Mouse (Mus musculus) gastrocnemius, postnatal 4 days (tissue): ENCODE data around the gene Gtf2a1l. TPM values are rescaled to one million over a fixed set of nuclear protein-coding genes. Genes with fewer than 3 reads are reported as not detected.

Experiments
- DNase-seq, 2 experiments: peaks; one replicate each; pipeline ENCODE4 v3.0.0; 2021 to 2022; ENCODE audit warnings: low spot score in 2 of 2, mixed read lengths in 2 of 2
- total RNA-seq, 2 experiments: library from RNA; stranded (reverse); gene quantifications; 2 replicates each; pipeline ENCODE4 v1.2.3; 2021

Gtf2a1l gene
- total RNA-seq, 2 experiments from 2014 or later = not detected

DNA sequence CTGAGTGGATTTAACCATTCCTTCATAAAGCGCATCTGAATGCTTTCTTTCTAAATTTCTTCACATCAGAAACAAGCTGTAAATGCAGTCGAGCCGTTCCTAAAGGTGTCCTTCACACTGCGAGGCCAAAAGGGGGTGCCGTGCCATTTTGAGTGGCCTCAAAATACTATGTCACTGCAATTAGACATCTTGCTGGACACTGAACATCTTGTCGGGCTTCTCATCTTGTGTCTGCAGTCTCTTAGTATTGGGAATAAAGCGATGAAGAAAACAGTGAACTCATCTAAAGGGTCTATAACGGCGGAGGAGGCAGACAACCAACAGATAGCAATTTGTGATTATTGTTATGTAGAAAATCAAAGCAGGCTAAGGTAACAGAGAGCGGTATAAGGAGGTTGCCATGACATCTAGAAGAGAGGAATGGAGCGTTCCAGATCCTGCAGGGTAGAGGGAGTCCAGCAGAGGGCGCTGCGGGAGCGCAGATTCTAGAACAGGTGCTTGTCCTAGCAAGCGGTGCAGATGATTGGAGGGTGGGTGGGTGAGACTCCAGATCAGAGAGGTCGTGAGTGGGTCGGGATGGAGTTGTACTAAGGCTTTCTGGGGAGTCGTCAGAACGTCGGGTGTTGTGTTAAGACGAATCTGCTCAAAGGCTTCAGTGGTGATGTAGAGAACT is 15.6 kb upstream of the Gtf2a1l start:
- peak; percentile 50 to 67 for DNase-seq

DNA sequence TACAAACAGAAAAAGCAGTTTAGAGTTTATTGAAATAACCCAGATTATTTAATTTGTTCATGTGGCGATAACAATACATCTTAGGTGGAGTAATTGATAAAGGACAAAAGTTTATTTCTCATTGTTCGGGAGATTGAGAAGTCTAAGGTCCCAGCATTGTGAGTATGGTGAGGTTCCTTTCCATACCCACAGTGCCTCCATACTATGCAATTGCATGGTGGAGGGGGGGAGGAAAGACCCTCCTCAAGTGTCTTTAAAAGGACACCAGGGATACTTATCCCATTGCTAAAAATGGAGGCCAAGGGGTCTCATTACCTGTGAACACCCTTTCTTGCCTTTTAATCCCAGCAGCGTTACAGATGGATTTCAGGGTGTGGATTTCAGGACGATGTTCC is 15.1 kb upstream of the Gtf2a1l start:
- no peak for DNase-seq

- no peak for DNase-seq
These were observed 9.9 kb upstream of the Gtf2a1l start for GRCm38 (mm10) chr17:88658510-88658909.

DNA sequence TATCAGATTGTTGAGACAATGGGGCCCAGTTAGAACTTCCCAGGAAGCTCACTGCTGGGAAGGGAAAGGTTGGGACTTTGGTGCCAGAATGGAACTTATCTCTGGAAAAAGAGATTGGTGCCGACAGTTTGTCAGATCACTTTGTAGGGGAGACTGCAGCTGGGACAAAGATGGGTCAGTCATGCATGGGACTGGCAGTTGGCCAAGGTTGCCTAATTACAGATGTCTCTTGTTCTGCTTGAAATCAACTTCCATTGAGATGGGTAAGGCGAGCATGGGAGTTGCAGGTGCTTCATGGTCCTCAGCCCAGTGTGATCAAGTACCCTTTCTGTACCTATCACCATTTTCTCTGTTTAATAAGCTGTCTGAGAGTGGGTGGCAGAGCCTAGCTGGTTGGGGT is 2.4 kb upstream of the Gtf2a1l start:
- no peak for DNase-seq

- no peak for DNase-seq
These were observed 1.5 kb downstream of the Gtf2a1l start for GRCm38 (mm10) chr17:88669921-88670320.

DNA sequence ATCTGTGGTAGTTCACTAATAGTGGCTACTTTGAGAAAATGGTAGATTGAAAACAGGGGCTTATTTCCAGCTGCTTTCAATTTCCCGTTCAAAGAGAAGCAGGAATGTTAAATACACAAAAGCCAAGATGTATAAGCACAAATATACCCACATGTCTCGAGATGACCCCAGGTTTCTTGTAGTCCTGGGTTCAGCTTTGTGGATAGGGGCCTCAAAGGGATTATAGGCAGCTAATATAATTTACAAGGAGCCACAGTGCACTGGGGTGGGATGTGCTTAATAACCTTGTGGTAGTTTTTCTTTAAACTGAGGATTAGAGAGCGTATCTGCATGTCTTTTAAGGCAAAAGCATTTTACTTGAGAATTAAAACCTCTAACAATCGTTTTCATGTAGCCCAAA is 2.3 kb downstream of the Gtf2a1l start:
- DNase-seq = no peak

DNA sequence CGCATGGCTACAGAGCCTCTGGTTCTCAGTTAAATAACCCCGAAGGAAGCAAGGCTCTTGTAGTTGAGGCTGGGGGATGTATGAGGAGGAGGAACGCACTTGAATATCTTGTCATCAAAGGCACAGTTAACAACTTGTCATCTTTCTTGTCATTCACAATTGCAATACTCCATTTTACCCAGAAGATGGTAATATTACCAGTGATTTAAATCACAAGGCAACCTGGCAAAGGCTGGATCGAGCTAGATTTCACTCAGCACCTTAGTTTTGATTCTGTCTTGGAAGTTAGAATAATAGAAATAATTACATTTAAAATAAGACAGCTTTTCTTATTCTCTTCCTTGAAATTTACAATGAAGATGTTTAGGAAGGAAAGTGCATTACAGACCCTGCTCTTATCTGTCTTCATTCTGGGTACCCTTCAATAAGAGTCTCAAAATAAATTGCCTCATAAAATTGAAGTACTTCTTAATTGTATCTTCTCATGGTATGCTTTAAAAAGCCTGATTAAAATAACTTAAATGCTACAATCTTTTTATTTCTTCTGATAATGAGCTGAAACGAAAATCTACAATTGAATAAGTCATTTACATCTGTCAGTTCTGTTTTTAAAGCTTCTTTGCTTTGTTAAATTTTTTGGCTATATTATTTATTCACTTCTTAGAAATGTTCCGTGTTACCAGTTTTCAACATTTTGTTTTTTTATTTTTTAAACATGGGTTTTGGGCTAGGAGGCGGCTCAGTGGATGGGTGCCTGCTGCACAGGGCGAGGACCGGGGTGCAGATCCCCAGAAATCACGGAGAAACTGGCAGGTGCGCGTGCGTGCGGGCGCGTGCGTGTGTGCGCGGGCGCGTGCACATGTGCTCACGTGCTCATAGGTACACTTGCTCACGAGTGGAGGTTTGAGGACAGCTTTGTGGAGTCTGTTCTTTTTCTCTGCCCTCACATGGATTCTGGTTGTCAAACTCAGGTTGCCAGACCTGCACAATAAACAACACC is 7.2 kb downstream of the Gtf2a1l start:
- no peak for DNase-seq

DNA sequence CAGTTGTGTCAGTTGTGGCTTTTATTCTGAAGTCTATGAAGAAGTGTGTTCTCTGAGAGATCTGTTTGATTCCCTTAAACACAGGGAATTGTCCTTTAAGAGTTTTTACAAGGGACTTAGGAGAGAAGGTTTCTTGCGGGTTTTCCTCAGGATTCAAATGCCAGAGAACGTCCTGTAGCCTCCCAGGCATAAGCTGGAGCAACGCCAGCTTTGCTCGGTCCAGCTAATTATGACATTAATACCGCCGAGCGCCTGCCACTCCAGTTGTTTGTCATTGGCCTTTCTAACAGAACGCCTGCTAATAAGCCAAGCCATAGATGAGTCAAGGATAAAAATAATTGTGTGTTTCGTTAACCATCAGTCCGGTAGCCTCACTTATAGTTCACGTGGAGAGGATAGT is 19.8 kb downstream of the Gtf2a1l start:
- no peak for DNase-seq

- DNase-seq = no peak
These were observed 28.3 kb downstream of the Gtf2a1l start for GRCm38 (mm10) chr17:88696656-88697333.

- DNase-seq = no peak
These were observed 32.4 kb downstream of the Gtf2a1l start for GRCm38 (mm10) chr17:88700901-88701300.

DNA sequence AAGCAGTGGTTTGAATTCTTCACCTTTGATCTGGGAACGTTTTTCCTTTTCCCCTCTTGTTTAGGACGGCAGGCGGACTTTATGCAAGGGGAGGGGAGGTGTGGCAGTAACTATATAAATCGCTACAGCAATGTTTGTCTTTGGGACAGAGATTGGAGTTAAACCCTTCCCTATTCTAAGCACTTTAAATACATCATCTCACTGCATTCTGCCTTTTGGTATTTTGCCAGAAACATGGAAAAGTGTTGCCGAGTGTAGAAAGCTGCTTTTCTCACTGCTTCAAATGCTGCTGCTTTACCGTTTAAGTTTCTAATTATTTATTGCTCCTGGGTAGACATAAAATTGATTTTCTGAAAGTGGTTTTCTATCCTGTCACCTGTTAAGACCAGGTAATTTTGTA is 33.9 kb downstream of the Gtf2a1l start:
- DNase-seq = no peak

- no peak for DNase-seq
These were observed 34.7 kb downstream of the Gtf2a1l start for GRCm38 (mm10) chr17:88703112-88703511.

DNA sequence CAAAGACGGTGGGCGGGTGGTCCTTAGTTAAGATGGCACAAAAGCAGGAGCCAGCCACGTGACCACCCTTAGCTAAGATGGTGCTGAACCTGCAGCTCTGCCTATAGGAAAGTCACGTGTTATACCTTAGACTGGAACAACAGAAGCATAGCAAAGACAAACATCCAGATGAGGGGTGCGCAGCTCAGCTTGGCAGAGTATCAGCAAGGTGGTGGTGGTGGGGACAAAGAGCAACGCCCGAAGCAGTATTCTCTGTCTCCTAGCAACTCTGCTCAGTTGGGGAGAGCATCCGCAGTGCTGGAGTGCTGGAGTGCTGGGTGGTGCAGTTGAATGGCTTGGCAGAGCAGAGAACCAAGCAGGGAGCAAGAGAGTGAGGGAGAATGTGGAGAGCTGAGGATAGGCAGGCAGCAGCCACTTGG is 37.8 kb downstream of the Gtf2a1l start:
- DNase-seq = no peak

- DNase-seq = no peak
These were observed 81.2 kb downstream of the Gtf2a1l start for GRCm38 (mm10) chr17:88749646-88750045.

- peak in 1 of 2 experiments; percentile 16 for DNase-seq
These were observed 84.5 kb downstream of the Gtf2a1l start for GRCm38 (mm10) chr17:88752827-88753471.

GRCm38 (mm10) chr17:88753472-88753857 is 85.0 kb downstream of the Gtf2a1l start:
- DNase-seq = no peak

DNA sequence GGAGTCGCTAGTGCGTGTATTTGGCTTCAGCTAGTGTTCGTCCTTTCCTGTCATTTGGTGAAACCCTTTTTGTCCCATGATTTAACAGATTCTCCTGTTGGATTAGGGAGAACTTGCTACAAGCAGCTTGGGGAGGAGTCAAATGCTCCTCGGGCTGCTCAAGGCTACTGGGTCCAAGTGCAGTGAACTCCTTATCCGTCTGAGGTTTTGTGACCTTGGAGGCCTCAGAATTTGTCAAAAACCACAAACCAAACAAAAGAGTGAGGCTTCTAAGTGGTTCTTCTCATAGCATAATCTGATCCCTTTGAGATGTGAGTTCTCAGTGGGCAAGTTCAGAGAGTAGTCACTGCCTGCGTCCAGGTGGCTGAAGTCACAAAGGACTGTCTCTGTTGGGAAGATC is 87.3 kb downstream of the Gtf2a1l start:
- DNase-seq = no peak

- no peak for DNase-seq
These were observed 89.6 kb downstream of the Gtf2a1l start for GRCm38 (mm10) chr17:88758003-88758437.

DNA sequence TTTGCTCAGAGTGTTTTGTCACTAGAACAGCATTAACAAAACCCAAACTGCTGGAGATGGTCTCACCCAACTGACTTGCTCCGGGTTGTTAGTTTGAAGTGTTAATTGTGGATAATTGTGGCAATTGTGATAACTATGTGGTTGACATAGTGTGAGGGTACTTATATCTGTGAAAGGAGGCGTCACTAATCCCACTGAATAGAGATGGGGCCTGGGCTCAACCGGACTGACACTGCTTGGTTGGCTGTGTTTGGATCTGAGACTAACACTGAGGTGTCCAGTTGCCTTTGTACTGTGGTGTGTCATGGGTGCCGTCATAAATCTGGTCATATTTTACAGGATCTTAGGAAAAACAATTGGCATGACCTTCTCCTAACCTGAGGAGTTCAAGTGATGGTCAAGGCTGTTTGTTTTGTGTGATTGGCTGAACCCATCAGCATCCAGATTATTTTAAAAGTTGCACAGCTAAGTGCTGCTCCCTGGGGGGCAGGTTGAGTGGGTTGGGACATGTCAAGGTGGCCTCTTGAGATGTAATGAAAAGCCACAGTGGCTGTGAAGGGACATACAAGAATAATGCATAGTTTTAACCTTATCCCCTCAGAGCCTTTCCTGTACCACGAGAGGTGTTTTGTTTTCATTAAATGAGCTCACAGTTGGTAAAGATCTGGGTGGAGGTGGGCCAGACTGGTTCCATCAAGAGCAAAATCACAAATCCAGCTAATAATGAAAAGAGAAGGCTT is 95.1 kb downstream of the Gtf2a1l start:
- DNase-seq = no peak

- no peak for DNase-seq
These were observed 95.7 kb downstream of the Gtf2a1l start for GRCm38 (mm10) chr17:88764136-88764485.
